Mouse (Mus musculus) frontal cortex, adult 2 months (tissue): Measurements from ENCODE around the gene Smim20. TPM values are rescaled to one million over a fixed set of nuclear protein-coding genes. Genes with fewer than 3 reads are reported as not detected.

Experiments used
- DNase-seq, 2 experiments: peaks; one replicate each; pipeline ENCODE4 v3.0.0; 2022; ENCODE audit warnings: low spot score in 1 of 2; ENCODE audit errors: extremely low spot score in 1 of 2
- polyA plus RNA-seq: library from polyadenylated mRNA; depleted of rRNA; stranded (reverse); fragments of >200 nt; gene quantifications from 2 replicates; pipeline ENCODE4 v1.2.3, GENCODE M21; 2012

Gene Smim20
- polyA plus RNA-seq, 1 experiment, result 75.7 TPM

DNA sequence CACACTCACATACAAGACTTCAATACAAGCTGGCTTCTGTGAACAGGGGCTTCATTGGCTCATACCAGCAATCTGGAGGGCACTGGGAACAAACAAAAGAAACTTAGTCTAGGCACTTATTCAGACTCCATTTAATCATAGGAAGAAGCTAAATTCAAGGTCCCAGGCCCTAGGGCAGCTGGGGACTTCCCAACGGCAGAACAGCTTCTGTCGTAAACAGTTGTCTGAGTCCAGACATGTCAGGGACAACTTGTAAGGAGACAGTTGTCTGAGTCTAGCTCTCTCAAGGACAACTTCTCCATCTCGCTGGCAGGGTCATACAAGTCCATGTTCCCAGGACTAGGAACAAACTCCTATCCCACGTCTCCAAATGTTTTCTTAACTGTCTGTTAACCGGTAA lies 2.8 kb upstream of the Smim20 start:
- DNase-seq, result no peak

DNA sequence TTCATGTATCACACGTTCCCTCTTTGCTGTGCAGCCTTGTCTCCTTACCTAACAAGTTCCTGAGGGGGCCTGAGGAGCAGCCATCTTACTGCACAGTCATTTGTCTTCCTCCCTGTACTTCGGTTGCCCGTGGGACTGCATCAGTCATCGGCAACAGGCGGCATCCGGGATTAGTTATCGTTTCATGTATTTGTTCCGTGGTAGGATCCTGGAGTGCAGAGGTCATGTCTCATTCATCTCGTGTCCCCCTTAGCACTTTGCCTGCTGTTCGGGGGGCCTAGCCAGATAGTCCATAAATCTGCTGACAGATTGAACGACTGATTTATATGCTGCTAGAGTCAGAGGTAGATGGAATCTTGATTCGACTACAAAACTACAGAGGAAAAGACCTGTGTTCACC lies 1.1 kb upstream of the Smim20 start:
- DNase-seq, result no peak

DNA sequence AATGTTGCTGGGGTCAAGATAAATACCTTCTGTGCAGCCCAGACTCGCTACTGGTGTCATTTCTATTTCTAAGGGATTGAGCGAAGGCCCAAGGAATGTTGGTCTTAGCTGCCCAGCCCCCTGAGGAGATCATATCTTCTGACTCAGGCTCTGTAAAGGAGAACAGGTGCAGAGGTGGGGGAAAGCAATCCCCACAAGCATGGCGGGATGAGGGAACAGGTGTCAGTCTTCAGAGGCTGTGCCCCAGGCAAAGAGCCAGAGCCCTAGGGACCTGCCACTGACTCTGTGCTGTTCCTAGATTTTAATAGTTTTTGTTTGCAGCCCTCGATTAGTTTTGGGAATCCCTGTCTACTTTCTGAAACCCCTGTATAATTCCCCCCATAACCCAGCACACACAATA lies 702 bp upstream of the Smim20 start:
- DNase-seq, result no peak

DNA sequence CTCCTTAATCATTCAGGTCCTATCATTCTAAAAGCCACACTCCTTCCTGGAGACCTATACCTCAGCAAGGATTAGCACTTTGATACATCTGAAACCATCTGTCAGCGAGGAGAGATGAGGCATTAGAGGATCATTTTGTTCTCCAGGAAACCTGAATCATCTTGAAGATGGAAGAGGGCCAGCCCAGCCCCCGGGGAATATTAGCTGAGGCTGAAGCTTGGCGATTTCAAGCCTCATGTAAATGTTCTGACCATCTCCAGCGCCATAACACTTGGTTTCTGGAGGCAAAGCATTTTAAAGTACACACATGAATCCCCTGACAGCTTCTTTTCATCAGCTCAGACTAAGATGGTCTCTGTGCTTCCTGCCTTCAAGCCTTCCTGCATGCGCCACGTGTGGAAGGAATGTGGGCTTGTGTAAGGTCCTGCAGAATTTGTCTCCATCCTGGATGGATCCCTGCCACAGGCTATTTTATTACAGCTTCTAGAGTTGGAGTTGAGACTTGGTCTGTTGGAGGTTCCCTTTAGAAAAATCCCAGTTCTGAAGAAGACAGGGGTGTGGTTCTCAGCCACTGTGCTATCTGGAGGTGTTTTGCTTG lies 1.3 kb downstream of the Smim20 start:
- peak in 1 of 2 experiments; percentile 20 for DNase-seq

DNA sequence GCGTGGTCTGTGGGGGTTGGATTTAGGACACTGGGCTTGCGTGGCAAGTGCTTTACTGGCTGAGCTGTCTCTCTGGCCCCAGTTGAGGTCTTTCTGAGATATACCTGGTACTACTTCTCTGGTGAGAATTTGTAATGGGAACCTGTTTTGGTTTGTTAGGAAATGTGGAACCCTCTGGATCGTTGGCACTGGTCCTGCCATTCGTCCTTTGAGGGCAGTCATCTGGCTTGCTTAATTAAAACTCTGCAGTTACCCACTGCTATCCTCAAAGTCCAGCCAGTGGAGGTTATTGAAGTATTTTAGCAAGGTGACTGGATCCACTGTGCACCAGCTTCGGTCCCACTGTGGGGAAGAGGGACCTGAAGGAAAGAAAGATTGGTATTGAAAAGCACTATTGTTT lies 2.9 kb downstream of the Smim20 start:
- no peak for DNase-seq

DNA sequence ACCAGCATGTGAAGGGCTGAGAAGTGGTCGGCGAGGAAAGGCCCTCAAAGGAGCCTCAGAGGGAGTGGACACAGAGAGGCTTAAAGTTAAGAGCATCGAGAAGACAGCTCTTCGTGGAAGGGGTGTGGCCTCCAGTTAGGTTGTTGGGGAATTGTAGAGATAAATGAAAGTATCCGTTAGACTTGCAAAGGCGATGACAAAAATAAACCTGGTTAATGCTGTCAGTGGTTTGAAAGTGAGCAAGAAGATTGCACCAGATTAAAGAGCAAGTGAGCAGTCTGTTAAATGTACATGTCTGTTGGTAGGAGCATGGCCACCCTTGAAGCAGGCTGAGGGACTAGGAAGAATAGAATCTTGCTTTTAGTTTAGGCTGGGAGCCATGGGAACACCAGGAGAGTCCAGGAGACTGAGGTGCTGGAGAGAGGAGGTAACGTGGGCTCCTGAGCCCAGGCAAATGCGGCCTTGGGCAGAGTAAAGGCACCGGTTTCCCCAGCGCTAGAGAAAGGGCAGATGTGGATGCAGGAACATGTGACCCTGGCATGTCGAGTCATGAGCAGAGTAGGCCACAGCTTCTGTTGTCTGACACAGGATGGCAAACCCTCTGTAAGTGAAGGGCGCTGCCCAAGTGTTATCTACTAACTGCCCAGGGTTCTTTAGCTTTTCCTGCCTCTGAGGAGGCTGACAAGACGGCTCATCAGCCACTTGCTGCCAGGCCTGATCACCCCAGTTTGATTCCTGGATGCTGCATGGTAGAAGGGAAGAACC lies 4.2 kb downstream of the Smim20 start:
- no peak for DNase-seq

DNA sequence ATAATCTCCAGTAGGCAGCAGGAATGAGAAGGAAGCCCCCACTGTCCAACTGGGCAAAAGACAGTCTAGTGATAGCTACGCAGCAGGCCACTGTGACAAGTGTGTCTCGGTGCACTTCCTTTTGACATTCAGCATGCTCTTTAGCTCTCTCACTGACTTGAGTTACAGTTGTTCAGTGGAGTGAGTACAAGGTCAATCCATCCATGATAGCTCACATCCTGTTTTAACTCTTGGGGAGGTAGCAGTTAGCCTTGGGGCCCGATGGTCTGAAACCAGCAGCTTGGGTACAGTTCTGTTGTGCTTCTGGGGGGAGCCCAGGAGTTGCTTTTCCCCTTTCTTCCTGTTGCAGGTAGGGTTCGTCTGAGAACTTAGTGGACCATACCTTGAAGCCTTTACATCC lies 5.7 kb downstream of the Smim20 start:
- DNase-seq, result no peak

DNA sequence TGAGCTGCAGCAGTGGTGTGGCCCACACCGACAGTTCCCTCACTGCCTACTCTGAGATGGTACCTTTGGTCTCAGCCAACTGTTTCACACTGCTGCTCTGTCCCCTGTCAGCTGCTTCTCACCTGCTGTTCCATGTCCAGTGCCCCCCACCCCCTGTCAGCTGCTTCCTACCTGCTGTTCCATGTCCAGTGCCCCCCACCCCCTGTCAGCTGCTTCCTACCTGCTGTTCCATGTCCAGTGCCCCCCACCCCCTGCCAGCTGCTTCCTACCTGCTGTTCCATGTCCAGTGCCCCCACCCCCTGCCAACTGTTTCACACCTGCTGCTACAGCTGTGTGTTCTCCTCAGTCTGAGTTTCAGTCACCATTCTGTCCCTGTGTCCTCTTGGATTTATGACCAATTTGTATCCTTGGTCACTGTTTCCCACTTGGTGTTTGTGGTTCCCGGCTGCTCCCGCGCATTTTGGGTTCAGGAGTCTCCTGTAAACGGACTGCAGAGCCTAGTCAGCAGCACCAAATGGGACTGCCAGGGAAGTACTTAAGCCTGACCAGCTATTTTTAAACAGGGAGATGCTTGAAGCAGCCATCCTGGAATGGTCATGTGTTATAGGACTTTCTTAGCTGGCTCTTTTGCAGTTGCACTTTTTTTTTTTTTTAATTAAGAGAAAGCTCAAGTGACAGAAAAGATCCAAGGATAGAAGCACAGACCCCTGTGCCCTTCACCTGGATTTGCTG lies 7.0 kb downstream of the Smim20 start:
- DNase-seq, result no peak

DNA sequence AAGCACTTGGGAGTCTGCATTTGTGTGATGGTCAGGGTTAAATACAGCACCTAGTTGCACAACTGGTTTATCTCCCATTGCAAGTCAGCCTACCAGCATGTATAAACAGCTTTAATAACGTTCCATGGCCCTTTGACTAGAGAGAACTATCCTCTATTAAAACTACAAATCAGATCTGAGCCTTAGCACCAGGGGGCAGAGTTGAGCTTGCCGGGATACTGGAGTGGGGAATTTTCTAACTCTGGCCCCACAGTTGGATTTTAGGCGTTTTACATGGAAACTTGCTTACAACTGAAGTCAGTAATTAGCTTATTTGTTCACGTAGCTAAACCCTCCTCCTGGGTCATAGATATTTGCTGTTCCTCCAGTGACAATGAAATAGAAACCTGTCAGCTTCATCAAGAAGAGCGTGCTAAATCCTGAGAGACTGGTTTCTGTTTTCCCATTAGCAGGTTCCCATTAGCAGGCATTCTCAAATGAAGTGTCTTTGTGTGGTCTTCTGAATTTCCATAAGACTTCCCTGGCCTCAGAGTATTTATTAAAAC lies 8.0 kb downstream of the Smim20 start:
- peak in 1 of 2 experiments; percentile 76 for DNase-seq

DNA sequence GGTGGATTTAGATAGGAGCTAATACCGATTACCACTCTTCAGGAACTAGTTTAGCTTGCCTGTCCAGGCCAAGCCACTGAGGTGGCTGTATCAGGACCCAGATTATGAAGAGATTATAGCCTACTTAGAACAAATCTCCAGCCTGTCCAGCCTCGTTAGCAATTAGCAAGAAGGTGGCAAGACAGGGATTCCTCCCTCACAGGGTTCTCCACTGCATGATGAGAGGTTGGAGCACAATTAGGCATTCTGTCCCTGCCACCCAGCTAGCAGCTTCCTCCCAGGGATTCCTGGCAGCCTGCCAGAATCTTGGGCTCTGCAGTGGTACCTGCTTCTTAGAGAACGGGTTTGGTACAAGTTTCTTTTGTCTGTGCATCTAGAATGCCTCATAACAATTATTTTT lies 8.5 kb downstream of the Smim20 start:
- DNase-seq, result peak in 1 of 2 experiments; percentile 34

DNA sequence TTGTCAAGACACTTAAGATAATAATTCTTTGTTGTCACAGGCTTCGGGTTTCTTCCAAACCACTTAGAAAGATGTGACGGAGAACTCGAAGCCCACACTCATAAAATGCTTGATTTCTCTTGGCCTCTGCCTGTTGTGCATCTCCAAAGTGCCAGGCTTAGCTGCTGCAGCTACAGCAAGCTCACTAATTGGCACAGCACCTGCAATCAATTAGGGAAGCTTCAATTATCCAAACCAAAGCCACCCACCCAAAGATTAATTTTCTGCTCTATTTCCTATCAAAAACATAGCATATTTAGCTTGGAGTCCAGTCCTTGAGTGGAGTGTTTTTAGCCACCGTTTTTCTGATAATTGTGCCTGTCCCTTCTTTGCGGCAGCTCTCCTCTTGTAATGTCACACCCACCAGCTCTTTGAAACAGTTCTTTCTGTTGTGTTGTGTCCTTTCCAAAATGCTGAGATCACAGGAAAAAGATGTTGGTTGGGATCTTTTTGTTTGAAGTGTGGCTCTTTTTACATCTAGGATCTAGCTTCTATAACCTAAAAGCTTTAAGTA lies 9.7 kb downstream of the Smim20 start:
- DNase-seq, result peak in 1 of 2 experiments; percentile 23

DNA sequence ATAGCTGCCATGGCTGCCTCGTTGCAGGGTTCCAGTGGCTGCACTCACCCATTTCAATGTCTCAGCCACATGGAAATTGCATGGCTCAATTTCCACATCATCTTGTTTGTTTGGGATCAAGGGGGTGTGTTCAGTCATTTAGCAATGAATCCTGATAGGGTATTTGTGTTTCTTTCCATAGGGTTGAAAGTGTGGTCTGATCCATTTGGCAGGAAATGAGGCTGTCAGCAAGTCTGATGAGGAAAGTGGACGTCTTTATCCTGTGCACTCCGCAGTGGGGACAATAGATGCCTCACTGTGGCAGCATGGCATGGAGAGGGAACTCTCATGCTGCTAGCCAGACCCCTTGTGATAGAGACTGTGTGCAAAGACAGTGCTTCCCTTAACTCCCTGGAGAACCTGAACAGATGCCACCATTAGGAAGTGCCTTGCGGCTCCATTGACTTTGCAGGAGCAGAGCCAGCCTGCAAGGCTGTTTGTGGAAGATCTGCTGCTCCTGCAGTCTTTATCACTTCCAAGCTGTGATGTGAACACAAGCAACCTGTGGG lies 10.9 kb downstream of the Smim20 start:
- DNase-seq, result no peak

DNA sequence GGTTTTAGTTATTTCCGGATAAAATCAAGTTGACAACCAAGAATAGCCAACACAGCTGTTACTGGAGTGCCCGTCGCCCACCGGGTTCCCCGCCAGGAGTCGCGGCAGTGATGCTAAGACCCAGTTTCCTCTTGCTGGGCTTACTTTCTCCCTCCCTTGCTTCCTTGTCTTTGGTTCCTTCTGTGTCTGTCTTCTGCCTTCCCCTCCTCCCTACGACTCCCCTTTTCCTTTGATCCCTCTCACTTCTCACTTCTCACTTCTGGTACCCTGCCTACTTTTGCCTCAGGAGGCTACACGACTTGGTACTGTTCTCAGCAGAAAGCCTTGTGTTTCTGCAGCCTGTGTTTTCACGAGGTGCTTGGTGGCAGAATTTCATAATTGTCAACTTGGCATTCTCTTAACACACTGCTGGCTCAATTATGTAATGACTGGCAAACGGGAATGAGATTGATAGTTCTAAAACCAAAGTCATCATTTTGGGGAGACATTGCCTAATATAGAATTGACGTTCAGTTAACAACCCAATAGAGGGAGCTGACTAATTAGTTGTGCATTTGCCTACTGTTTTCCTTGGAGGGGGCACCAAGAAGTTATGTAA lies 12.4 kb downstream of the Smim20 start:
- DNase-seq, result peak in 1 of 2 experiments; percentile 48

DNA sequence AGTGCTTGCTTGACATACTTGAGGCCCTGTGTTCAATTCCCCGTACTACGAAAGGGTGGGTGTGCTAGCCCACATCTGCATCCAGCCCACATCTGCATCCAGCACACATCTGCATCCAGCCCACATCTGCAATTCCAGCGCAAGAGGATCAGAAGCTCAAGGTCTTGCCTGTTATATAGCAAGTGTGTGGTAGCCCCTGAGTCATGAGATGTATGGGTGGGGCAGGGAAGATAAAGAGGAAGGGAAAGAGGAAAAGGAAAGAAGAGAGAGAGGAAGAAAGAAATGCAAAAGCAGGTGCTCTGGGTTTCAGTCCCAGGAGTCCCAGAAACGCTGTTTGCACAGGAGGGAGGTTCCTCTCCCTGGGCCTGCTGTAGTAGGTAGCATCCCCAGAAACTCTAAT lies 15.6 kb downstream of the Smim20 start:
- no peak for DNase-seq

DNA sequence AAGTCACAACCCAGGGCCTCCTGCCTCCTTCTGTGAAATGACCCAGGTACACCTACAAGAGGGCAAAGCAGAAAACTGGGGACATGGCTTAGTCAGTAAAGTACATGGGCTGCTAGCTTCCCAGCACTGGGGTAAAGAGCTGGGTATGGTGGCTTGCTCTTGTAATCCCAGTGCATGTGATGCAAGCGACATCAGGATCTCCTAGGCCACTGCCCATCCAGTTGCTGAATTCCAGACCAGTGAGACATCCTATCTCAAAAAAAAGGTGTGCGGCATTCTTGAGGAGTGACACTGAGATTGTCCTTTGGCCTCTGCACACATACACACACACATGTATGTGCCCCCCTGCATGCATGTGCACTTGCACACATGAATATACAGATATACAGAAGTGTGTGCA lies 19.5 kb downstream of the Smim20 start:
- no peak for DNase-seq

DNA sequence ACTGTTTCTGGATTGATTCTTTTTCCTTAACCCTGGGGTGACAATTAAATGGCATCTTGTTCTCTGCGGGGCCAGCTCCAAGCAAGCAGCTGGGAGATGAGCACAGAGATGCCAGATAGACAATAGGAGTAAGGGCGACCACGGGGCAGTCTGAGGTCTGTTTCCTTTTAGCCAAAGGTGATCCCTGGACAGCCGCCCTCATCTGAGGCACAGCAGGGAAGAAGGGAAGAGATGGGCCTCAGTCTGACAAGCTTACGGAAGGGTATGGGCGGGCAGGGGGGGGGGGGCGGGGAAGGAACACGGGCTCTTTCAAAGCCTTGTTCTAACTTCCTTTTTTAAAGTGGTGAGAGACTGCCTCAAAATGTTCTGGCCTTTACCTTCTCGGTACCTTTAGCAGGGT lies 22.6 kb downstream of the Smim20 start:
- no peak for DNase-seq

DNA sequence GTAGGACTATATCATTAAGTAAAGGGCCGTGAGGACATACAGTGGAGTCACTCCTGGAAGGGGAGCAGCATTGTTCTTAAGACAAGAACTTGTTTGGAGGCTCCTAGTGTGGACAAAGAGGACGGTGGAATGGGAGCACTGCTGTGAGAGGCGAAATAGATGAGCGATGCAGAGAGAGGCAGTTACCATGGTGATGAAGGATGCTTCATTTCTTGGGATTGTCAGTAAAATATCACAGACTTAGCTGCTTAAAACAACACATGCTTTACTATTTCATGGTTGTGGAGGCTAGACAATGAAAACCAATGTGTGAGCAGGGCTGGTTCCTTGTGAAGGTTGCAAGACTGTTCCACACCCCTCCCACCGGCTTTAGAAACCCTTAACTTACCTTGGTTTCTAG lies 27.7 kb downstream of the Smim20 start:
- peak in 1 of 2 experiments; percentile 44 for DNase-seq

DNA sequence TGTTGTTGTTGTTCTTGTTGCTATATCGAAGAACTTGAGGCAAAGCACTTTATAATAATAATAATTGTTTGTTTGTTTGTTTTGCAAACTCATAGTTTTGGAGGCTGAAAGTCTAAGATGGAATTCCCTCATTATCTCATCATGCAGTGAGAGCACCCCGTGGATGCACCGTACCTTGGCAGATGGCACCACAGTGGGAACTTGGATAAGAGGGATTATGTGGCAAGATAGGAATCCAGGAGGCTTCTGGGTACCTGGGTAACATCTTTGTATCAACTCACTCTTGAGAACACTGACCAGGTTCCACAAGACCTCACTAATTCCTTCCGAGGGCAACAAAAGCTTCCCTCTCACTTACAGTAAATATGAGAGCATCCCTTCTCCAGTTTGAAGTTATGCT lies 30.1 kb downstream of the Smim20 start:
- no peak for DNase-seq

DNA sequence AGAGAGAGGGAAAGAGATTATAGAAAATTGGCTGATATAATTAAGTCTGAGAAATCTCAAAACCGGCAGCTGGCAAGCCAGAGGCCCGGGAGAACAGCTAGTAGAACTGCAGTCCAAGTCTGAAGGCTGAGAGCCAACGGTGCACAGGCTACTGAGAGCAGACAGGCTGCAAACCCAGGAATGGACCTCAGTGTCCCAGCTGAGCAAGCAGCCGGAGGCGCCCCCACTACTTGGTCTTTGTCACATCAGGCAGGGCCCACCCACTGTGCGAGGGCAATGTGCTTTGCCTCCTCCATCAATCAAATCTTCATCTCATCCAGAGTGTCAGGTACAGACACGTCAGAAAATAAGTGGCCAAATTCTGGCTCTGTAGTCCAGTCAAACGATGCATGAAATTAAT lies 34.6 kb downstream of the Smim20 start:
- DNase-seq, result no peak

DNA sequence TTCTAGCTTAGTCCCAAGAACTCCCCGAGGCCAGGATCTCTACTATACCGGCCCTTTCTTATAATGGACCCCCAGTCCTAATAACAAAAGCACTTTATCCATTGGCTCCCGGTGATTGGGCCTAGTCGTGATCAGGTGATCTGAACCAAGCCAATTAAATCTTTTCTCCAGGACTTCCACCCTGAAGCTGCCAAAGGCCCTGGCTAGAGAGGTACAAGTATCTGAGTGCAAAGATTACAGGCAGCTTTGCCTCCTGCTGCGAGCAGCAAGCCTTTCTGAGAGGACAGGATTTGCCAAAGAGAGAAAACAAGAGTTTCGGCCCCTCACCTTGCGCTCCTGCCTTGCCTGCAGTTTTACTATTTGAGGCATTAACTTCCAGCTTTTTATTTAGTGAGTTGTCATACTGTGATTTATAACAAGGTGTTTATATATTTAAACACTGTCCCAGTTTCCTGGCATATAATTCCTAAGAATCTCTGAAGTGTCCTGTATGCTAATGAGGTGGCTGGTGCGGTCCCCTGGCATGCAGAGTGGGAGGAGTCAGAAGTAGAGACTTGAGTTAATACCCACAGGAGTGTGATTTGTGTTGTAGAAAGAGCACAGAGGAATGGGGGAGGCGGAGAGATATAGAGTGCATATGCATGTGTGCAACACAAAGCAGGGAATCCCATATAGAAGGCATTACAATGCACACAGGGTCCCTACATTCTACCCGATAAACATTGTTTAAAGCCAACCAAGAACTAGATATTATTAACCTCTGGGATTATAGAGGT lies 36.2 kb downstream of the Smim20 start:
- DNase-seq, result no peak
